Mouse (Mus musculus) embryonic facial prominence, embryonic 13.5 days (tissue): ENCODE measurements around the gene Fxyd2. TPM values are rescaled to one million over a fixed set of nuclear protein-coding genes. Genes with fewer than 3 reads are reported as not detected.

Source experiments
- ATAC-seq: fragments of 200-750 bp; cut with Nextera tagmentation; 2 replicates; pipeline ENCODE4 v1.8.0; 2017; ENCODE audit warnings: low read depth; ENCODE audit not compliant: insufficient number of reproducible peaks, insufficient read depth, low FRiP score, low TSS enrichment
- H3K27ac ChIP-seq: fragments of 300-500 bp; sonication (generic); 2 replicates; pipeline ENCODE4 v1.5.1; 2015; ENCODE audit warnings: moderate library complexity, mild to moderate bottlenecking, inconsistent platforms
- H3K27me3 ChIP-seq: fragments of 300-500 bp; sonication (generic); 2 replicates; pipeline ENCODE4 v1.6.1; 2015; ENCODE audit warnings: mild to moderate bottlenecking, inconsistent platforms
- H3K36me3 ChIP-seq: fragments of 300-500 bp; sonication (generic); 2 replicates; pipeline ENCODE4 v1.6.1; 2015; ENCODE audit warnings: mild to moderate bottlenecking, inconsistent platforms
- H3K4me1 ChIP-seq: fragments of 300-500 bp; sonication (generic); 2 replicates; pipeline ENCODE4 v1.6.1; 2015; ENCODE audit warnings: inconsistent platforms
- H3K4me2 ChIP-seq: fragments of 300-500 bp; sonication (generic); 2 replicates; pipeline ENCODE4 v1.6.1; 2015; ENCODE audit warnings: moderate library complexity, mild to moderate bottlenecking, inconsistent platforms
- H3K4me3 ChIP-seq: fragments of 300-500 bp; sonication (generic); 2 replicates; pipeline ENCODE4 v1.5.1; 2015; ENCODE audit warnings: mild to moderate bottlenecking, inconsistent platforms
- H3K9ac ChIP-seq: fragments of 300-500 bp; sonication (generic); 2 replicates; pipeline ENCODE4 v1.6.1; 2015; ENCODE audit warnings: mild to moderate bottlenecking, inconsistent platforms
- H3K9me3 ChIP-seq: fragments of 300-500 bp; sonication (generic); 2 replicates; pipeline ENCODE4 v1.6.1; 2016; ENCODE audit warnings: inconsistent platforms
- WGBS: fragments of 180-500 bp; shearing (Covaris S2); methylation state at CpG from one replicate; pipeline ENCODE4 v1.1.7; 2015; ENCODE audit warnings: mixed read lengths; 5-methylcytosine and 5-hydroxymethylcytosine counted together
- polyA plus RNA-seq: library from polyadenylated mRNA; unstranded; fragments of >200 nt; fragmentation: Nextera tagmentation; extraction: Ambion mirVana; gene quantifications from 2 replicates; pipeline ENCODE4 v1.2.1, GENCODE M21; 2015

Gene Fxyd2
- polyA plus RNA-seq, 1 experiment from 2014 or later = 7.6 TPM

DNA sequence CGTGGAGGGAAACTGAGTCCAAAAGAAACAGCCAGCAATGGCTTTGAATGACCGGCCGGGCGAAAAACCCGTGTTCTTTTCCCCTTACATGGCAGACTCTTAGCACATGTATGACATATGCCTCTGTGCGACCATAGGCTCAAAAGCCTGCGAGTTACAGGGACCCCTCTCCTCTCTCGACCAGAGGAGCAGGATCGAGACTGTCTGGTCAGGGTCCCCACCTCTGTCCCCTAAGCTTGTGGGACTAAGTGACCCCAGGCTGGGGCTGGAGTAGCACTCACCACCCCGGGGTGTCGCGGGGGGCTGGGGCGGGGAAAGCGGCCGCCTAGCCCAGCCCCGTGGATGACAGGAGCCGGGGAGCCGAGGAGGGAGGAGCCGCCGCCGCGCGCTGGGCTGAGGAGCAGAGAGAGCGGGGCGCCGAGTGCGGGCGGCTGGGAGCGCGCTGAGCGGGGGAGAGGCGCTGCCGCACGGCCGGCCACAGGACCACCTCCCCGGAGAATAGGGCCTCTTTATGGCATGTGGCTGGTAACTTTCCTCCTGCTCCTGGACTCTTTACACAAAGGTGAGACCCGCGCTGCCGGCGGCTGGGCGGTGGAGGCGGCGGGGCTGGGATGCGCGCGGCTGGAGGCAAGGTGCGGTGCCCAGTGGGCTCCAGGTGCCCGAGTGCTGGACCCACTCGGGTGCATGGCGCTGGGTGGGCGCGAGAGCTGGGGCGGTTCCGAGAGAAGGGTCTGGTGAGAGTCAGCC, 30.7 kb downstream of the Fxyd2 start:
- ATAC-seq = 0 out of 2 replicates have a peak, but pooled peaks have one; percentile 37
- no peak overlapping the region for H3K27ac ChIP-seq
- no peaks in the 10 kb centered on the region for H3K36me3 ChIP-seq
- 2% methylated on average over 53 of the region's 54 CpGs for WGBS
- peak overlapping the region; percentile 49 for H3K9ac ChIP-seq
- no peaks in the 10 kb centered on the region for H3K9me3 ChIP-seq
- peak overlapping the region; percentile 45 for H3K4me3 ChIP-seq
- H3K4me2 ChIP-seq = peak overlapping the region; percentile 86
- H3K4me1 ChIP-seq = peaks cover 24% of the 10 kb centered on the region
- H3K27me3 ChIP-seq = peaks cover 89% of the 10 kb centered on the region

DNA sequence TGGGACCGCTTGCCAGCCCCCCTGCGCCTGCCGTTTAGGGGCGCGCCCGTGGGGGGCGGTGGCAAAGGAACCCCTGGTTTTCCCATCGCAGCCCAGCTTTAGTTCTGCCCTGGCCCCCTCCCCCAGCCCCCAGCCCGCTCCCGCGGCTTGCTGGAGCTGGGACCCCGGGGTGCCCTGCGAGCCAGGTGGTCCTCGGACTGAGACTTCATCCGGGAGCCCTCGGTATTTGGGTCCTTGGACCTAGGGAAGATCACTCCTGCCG, 31.2 kb downstream of the Fxyd2 start:
- Histone ChIP-seq H3K27me3 (peaks cover 92% of the 10 kb centered on the region), H3K4me3 (peak overlapping the region; percentile 45), H3K27ac (no peak overlapping the region), H3K36me3 (no peaks in the 10 kb centered on the region), H3K9ac (peak overlapping the region; percentile 49; the same call in 1 of the 2 replicates), H3K4me1 (peaks cover 24% of the 10 kb centered on the region), H3K9me3 (no peaks in the 10 kb centered on the region), H3K4me2 (peak overlapping the region; percentile 86)
- WGBS = 3% methylated on average over 14 of the region's 17 CpGs
- 0 out of 2 replicates have a peak, but pooled peaks have one; percentile 6 for ATAC-seq

DNA sequence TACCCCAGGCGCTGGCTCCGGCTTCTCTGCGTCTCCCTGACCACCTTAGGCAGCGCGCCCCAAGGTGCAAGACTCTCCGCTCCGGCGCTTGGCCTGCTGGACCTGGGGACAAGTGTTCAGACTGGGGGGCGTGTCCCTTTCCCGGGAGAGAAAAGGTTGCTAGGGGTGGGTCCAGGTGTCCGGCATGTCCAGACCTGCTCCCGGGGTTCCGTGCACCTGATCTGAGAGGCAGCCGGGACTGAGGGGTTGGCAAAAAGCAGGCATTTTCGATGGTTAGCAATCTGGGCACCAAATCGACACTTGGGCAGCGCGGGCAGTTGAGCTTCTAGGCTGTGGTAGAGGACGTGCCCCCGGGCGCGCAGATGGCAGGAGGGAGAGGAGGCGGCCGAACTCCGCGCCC, 31.7 kb downstream of the Fxyd2 start:
- Histone ChIP-seq H3K9me3 (no peaks in the 10 kb centered on the region), H3K4me1 (peaks cover 24% of the 10 kb centered on the region), H3K27ac (no peak overlapping the region), H3K36me3 (no peaks in the 10 kb centered on the region), H3K4me2 (peak overlapping the region; percentile 86), H3K27me3 (peaks cover 94% of the 10 kb centered on the region), H3K9ac (peak overlapping the region; percentile 49), H3K4me3 (peak overlapping the region; percentile 45)
- ATAC-seq = 0 out of 2 replicates have a peak, but pooled peaks have one; percentile 3
- WGBS = 3% methylated on average over 26 of the region's 26 CpGs

DNA sequence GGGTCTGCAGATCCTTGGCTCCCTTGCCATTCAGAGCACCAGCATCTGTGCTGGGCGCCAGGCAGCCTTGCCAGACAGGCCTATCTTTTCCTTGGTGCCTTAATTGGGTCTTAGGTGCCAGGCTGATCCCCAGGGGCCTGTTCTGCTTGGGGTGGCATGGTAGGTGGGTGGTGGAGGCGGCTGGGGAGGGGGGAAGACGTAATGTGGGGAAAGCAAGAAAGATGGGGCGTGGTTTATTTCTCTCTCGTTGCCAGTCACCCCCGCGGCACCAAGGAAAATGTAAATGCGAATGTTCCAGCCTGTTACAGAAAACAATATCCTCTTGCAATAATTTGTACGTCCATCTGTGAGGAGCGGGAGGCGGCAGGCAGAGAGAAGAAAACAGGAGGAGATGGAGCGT, 33.2 kb downstream of the Fxyd2 start:
- no peak for ATAC-seq
- Histone ChIP-seq H3K27me3 (peaks cover 83% of the 10 kb centered on the region), H3K36me3 (no peaks in the 10 kb centered on the region), H3K27ac (no peak overlapping the region), H3K9me3 (no peaks in the 10 kb centered on the region), H3K4me2 (no peak overlapping the region), H3K4me1 (peaks cover 24% of the 10 kb centered on the region), H3K4me3 (no peak overlapping the region), H3K9ac (no peak overlapping the region)
- 59% methylated on average over 12 of the region's 12 CpGs for WGBS

DNA sequence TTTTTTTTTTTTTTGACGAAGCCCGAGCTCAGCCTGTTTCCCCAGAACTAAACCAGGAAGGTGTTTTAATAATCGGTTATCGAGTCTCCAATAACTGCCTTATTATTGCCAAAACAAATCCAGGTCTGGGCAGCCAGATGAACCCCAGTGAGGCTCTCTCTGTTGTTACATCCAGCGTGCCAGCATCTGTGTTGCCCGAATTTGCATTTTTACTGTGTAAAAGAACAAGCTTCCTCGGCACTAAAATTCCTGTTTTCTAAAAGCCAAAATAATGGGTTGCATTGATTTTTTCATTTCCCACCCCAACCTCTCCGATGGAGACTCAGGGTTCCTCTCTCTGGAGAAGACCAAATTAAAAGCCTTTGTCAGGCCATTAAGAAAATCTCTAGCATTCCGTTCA, 33.6 kb downstream of the Fxyd2 start:
- H3K4me2 ChIP-seq = no peak overlapping the region
- no peak overlapping the region for H3K4me3 ChIP-seq
- no peak overlapping the region for H3K9ac ChIP-seq
- no peak for ATAC-seq
- peaks cover 24% of the 10 kb centered on the region for H3K4me1 ChIP-seq
- no peak overlapping the region for H3K27ac ChIP-seq
- no peaks in the 10 kb centered on the region for H3K9me3 ChIP-seq
- WGBS = 71% methylated on average over 9 of the region's 9 CpGs
- peaks cover 79% of the 10 kb centered on the region for H3K27me3 ChIP-seq
- no peaks in the 10 kb centered on the region for H3K36me3 ChIP-seq

DNA sequence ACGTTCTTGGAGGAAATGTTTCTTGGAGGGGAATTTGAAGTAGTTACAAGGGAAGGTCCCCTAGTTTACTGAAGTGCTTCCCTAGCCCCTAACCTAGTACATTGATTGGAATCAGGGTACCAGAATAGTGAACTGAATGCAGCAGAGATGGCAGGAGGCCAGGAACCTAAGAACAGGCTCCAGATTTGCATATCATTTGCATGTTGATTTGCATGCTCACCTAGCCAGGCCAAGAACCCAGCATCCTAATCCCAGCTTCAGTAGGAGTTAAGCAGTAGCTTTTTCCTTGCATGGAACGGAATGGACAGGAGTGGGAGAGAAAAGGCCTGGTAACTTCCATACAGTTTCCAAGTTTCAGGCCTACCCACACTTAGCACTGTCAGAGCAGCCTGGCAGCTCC, 34.7 kb downstream of the Fxyd2 start:
- H3K27me3 ChIP-seq = peaks cover 72% of the 10 kb centered on the region
- H3K9me3 ChIP-seq = no peaks in the 10 kb centered on the region
- H3K36me3 ChIP-seq = no peaks in the 10 kb centered on the region
- peaks cover 24% of the 10 kb centered on the region for H3K4me1 ChIP-seq
- H3K9ac ChIP-seq = no peak overlapping the region
- no peak overlapping the region for H3K4me3 ChIP-seq
- ATAC-seq = no peak
- no peak overlapping the region for H3K27ac ChIP-seq
- 72% methylated on average over 2 of the region's 2 CpGs for WGBS
- H3K4me2 ChIP-seq = no peak overlapping the region

DNA sequence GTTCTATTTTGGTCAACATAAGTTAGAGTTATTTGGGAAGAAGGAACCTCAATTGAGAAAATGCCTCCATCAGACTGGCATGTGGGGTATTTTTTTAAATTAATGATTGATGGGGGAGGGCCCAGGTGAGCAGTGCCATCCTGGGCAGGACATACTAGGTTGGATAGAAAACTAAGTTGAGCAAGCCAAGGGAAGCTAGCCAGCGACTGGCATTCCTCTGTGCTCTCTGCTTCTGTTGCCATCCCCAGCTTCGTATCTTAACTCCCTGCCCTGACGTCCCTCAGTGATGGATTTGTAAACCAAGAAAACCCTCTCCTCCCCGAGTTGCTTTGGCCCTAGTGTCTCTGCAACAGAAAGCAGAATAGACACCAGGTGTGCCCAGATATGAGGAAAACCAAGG, 39.6 kb downstream of the Fxyd2 start:
- 0 out of 2 replicates have a peak, but pooled peaks cover 2% of the 10 kb centered on the region for H3K4me1 ChIP-seq
- WGBS = 74% methylated on average over 4 of the region's 4 CpGs
- H3K9me3 ChIP-seq = no peaks in the 10 kb centered on the region
- no peak overlapping the region for H3K4me2 ChIP-seq
- ATAC-seq = no peak
- H3K4me3 ChIP-seq = no peak overlapping the region
- no peak overlapping the region for H3K9ac ChIP-seq
- no peak overlapping the region for H3K27ac ChIP-seq
- H3K27me3 ChIP-seq = peaks cover 24% of the 10 kb centered on the region
- no peaks in the 10 kb centered on the region for H3K36me3 ChIP-seq

DNA sequence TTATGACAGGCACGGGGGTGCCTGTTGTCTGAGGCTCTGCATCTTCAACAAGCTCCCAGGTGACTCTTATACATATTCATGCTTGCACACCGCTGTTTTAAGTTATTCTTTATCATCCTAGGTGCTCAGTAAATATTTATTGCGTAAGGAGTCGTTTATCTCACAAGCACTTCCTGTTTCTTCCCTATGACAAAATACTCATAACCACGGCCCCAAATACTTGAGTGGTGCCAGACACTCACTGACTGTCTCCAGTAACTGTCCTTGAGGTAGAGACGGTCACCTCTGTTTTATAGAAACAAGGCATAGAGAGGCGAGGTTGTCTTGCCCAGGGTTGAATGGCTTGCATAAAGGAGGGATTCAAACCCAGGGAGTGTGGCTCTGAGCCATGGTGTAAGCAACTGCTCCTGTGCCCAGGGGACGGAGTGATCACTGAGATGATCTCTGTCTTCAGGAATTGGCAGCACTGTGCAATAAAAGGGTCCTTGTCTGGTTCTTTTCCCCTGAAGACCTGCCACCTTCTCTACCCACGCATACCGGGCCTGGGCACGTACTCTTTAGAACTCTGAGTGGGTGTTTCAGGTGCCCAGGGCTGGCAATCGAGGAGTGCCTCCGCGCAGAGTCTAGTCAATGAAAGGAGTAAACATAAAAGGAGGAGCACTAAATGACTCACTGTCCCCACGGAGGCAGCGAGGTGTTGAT, 40.8 kb downstream of the Fxyd2 start:
- 74% methylated on average over 16 of the region's 16 CpGs for WGBS
- peaks cover 12% of the 10 kb centered on the region for H3K27me3 ChIP-seq
- ATAC-seq = no peak
- no peaks in the 10 kb centered on the region for H3K36me3 ChIP-seq
- no peak overlapping the region for H3K9ac ChIP-seq
- H3K4me1 ChIP-seq = 0 out of 2 replicates have a peak, but pooled peaks cover 2% of the 10 kb centered on the region
- H3K9me3 ChIP-seq = no peaks in the 10 kb centered on the region
- no peak overlapping the region for H3K4me3 ChIP-seq
- no peak overlapping the region for H3K4me2 ChIP-seq
- H3K27ac ChIP-seq = no peak overlapping the region

DNA sequence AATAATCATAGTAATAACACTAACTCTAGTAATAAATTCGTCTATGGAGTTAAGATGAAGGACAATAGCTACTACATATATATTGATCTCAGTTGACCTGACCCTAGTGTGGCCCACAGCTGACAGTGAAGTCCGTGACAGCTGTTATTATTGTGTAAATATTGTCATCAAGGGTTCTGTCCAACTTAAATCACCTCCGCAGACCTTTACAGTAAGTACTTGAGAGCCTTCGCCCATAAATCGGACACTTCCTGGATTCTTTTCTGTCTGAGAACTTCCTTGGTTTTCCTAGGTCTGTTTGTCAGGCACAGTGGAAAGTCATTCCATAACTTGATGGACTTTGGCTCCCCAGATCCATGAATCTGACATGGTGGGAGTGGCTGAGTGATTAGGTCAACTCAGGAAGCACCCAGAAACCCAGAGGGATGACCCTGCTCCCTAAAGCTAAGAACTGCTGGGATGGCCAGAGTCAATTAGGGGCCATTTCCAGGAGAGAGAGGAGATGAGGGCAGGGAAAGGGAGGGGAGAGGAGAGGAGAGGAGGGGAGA, 44.9 kb downstream of the Fxyd2 start:
- H3K4me2 ChIP-seq = no peak overlapping the region
- 80% methylated on average over 5 of the region's 5 CpGs for WGBS
- H3K9me3 ChIP-seq = no peaks in the 10 kb centered on the region
- H3K4me1 ChIP-seq = peaks cover 7% of the 10 kb centered on the region; the same call in 1 of the 2 replicates
- H3K36me3 ChIP-seq = no peaks in the 10 kb centered on the region
- peaks cover 16% of the 10 kb centered on the region for H3K27me3 ChIP-seq
- no peak overlapping the region for H3K27ac ChIP-seq
- H3K4me3 ChIP-seq = no peak overlapping the region
- ATAC-seq = no peak
- no peak overlapping the region for H3K9ac ChIP-seq

DNA sequence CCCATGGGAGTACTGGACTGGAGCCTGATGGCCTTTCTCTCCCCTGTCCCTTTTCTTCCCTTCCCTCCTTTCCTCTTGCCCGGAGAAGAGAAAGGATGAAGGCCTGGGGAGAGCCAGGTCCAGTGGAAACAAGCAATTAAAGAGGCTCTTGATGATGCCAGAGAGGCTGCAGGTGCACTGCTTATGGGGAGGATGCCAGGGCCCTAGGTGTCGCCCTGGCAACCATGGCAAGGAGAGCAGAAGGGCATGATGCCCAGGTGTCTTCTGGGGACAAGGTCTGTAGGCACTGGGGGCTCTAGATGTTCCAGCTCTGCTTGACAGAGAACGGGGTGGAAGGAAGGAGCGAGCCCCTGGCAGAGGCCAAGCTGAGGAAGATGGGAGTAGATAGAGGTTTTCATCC, 50.2 kb downstream of the Fxyd2 start:
- ATAC-seq = no peak
- H3K27me3 ChIP-seq = peaks cover 16% of the 10 kb centered on the region
- H3K4me1 ChIP-seq = peaks cover 5% of the 10 kb centered on the region; the same call in 1 of the 2 replicates
- WGBS = 79% methylated on average over 4 of the region's 4 CpGs
- H3K4me2 ChIP-seq = no peak overlapping the region
- H3K27ac ChIP-seq = no peak overlapping the region
- no peak overlapping the region for H3K4me3 ChIP-seq
- no peaks in the 10 kb centered on the region for H3K36me3 ChIP-seq
- H3K9me3 ChIP-seq = no peaks in the 10 kb centered on the region
- no peak overlapping the region for H3K9ac ChIP-seq

DNA sequence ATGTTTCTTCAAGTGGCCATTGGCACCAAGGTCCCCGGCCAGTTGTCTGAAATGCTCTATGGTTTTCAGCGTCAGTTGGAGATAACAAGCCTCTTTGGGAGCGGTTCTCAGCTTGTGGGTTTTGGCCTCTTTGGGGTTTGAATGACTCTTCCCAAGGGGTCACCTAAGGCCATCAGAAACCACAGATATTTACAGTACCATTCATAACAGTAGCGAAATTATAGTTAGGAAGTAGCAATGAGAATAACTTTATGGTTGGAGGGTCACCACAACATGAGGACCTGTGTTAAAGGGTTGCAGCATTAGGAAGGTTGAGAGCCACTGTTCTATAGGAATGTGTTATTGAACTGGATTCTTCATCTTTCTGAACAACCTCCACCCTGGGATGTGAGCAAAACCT, 51.9 kb downstream of the Fxyd2 start:
- ATAC-seq = no peak
- 83% methylated on average over 4 of the region's 4 CpGs for WGBS
- no peak overlapping the region for H3K4me2 ChIP-seq

DNA sequence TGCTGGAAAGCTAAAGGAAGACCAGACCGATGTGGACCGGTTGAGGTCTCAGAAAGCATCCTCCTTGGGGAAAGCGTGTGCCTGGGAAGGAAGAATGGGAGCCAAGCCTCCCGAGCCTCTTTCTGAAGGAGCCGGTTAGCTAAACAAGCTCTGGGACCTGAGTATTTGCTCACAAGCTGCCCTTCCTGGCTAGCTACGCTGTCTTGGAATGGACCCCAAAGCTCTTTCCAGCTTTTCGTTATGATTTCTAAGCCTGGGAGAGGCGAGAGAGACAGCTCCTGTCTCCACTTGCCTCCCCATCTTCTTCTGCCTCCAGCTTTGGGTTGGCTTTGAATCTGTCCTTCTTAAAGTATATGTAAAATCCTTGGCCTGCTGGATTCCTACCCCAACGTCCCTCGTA, 54.6 kb downstream of the Fxyd2 start:
- Histone ChIP-seq H3K4me1 (peaks cover 6% of the 10 kb centered on the region), H3K9me3 (no peaks in the 10 kb centered on the region), H3K9ac (no peak overlapping the region), H3K36me3 (no peaks in the 10 kb centered on the region), H3K27ac (no peak overlapping the region), H3K4me2 (no peak overlapping the region), H3K27me3 (0 out of 2 replicates have a peak, but pooled peaks cover under 1% of the 10 kb centered on the region), H3K4me3 (no peak overlapping the region)
- no peak for ATAC-seq
- 80% methylated on average over 10 of the region's 10 CpGs for WGBS

More for the DNA sequence above, 51.9 kb downstream of the Fxyd2 start:
- Histone ChIP-seq H3K4me1 (peaks cover 5% of the 10 kb centered on the region), H3K9me3 (no peaks in the 10 kb centered on the region), H3K27me3 (peaks cover 15% of the 10 kb centered on the region), H3K36me3 (no peaks in the 10 kb centered on the region), H3K9ac (no peak overlapping the region), H3K27ac (no peak overlapping the region), H3K4me3 (no peak overlapping the region)
